In the genomic region with DNA sequence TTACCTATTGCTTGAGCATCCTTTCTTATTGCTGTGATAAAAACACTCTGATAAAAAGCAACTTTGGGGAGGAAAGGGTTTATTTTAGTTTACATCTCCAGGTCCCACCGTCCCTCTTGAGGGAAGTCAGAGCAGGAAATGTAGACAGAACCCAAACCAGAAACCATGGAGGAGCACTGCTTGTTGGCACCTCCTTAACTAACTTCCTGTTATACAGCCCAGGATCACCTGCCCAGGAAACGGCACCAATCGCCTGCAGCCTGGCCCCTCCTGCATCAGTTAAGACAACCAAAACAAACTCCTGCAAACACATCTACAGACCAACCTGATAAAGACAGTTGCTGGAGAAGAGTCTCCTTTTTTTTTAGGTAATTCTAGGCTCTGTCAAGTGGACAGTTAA, we compare ENCODE assay signal across 19 mouse cellular contexts.
"Had no signal": no experiment of that assay in that cellular context is flagged by ENCODE, and none has a peak within 500 bp of the region (broad histone marks: within the 10 kb centered on the region; RNA-seq: fewer than 3 reads in every experiment).

No protein-coding gene starts in this region.

- H3K9me3 ChIP-seq: kidney, embryonic 15.5 days; limb, embryonic 10.5 days; limb, embryonic 13.5 days; liver, embryonic 12.5 days; liver, embryonic 15.5 days; neural tube, embryonic 12.5 days; neural tube, embryonic 15.5 days had no signal

- DNase-seq: kidney, adult 8-10 months; kidney, postnatal 14 days; kidney, postnatal 4 days; liver; lung, adult 18-20 months; lung, postnatal 14 days; lung, postnatal 4 days; midbrain, embryonic 14.5 days; retina, postnatal 1 day; thymus, adult 18-20 months; thymus, postnatal 36 days had no signal

- H3K36me3 ChIP-seq: kidney, embryonic 15.5 days; limb, embryonic 10.5 days; limb, embryonic 13.5 days; liver, embryonic 12.5 days; liver, embryonic 15.5 days; neural tube, embryonic 12.5 days; neural tube, embryonic 15.5 days had no signal

- H3K4me1 ChIP-seq: kidney, embryonic 15.5 days; limb, embryonic 10.5 days; limb, embryonic 13.5 days; liver, embryonic 12.5 days; liver, embryonic 15.5 days; neural tube, embryonic 12.5 days had no signal

- H3K9ac ChIP-seq: kidney, embryonic 15.5 days; limb, embryonic 13.5 days; liver, embryonic 12.5 days; liver, embryonic 15.5 days; neural tube, embryonic 12.5 days; neural tube, embryonic 15.5 days had no signal

- H3K27ac ChIP-seq: kidney, embryonic 15.5 days; limb, embryonic 10.5 days; limb, embryonic 13.5 days; liver, embryonic 12.5 days; liver, embryonic 15.5 days; neural tube, embryonic 12.5 days; neural tube, embryonic 15.5 days had no signal

- ATAC-seq: liver, embryonic 12.5 days had no signal

- H3K4me3 ChIP-seq: kidney, embryonic 15.5 days; limb, embryonic 10.5 days; limb, embryonic 13.5 days; liver, embryonic 12.5 days; liver, embryonic 15.5 days; neural tube, embryonic 12.5 days; neural tube, embryonic 15.5 days had no signal

- H3K27me3 ChIP-seq: kidney, embryonic 15.5 days; limb, embryonic 13.5 days; liver, embryonic 12.5 days; liver, embryonic 15.5 days; neural tube, embryonic 12.5 days; neural tube, embryonic 15.5 days had no signal

- H3K4me2 ChIP-seq: kidney, embryonic 15.5 days; limb, embryonic 13.5 days; liver, embryonic 12.5 days; liver, embryonic 15.5 days; midbrain, embryonic 11.5 days; neural tube, embryonic 12.5 days; neural tube, embryonic 15.5 days had no signal
